Mouse (Mus musculus) CH12.LX (cell line): Measurements from ENCODE around the gene Spin1. TPM values are rescaled to one million over a fixed set of nuclear protein-coding genes. Genes with fewer than 3 reads are reported as not detected.
A peak's percentile ranks its signal among the peaks of the same experiment; 100 is the strongest.

ENCODE experiments used
- DNase-seq: peaks from one replicate; pipeline ENCODE4 v3.0.0-alpha.2; 2013; ENCODE audit errors: extremely low read depth
- H3K27ac ChIP-seq: 2 replicates; pipeline ENCODE4 v1.5.1; 2012; ENCODE audit warnings: low read depth, mild to moderate bottlenecking, control low read depth, moderate library complexity; ENCODE audit not compliant: insufficient read depth
- H3K27me3 ChIP-seq: replicated peaks from 2 replicates; pipeline ENCODE3; 2012; ENCODE audit warnings: inconsistent platforms
- H3K36me3 ChIP-seq, 2 experiments: replicated peaks in 1 of 2; 2 replicates each; pipeline versions ENCODE3 to v1.6.1; 2012; ENCODE audit warnings: inconsistent platforms in 1 of 2, low read length in 1 of 2, mild to moderate bottlenecking in 1 of 2, mixed read lengths in 1 of 2, moderate library complexity in 1 of 2; ENCODE audit not compliant: control insufficient read depth in 1 of 2, insufficient read depth in 1 of 2
- H3K4me1 ChIP-seq, 2 experiments: 2 replicates each; pipeline ENCODE4 v1.6.1; 2012; ENCODE audit warnings: inconsistent platforms in 1 of 2, moderate library complexity in 1 of 2; ENCODE audit not compliant: insufficient read depth in 2 of 2, control insufficient read depth in 1 of 2
- H3K4me2 ChIP-seq: 2 replicates; pipeline ENCODE4 v1.6.1; 2012; ENCODE audit warnings: low read depth, mild to moderate bottlenecking, control low read depth; ENCODE audit not compliant: poor library complexity, insufficient read depth, severe bottlenecking
- H3K4me3 ChIP-seq, 3 experiments: fragments of 150-350 bp in 1 of 3; sonication (generic) in 1 of 3; replicated peaks in 1 of 3; 2 replicates each; pipeline versions ENCODE3 to v1.5.1; 2011 to 2012; ENCODE audit warnings: low read depth in 2 of 3, low read length in 2 of 3, mild to moderate bottlenecking in 2 of 3, moderate library complexity in 2 of 3, control low read depth in 1 of 3, improper control_type of control experiment in 1 of 3, inconsistent platforms in 1 of 3, mixed read lengths in 1 of 3; ENCODE audit not compliant: poor library complexity in 1 of 3
- H3K79me2 ChIP-seq: replicated peaks from 2 replicates; pipeline ENCODE4 v1.6.1; 2012; ENCODE audit warnings: mild to moderate bottlenecking, moderate library complexity; ENCODE audit not compliant: control insufficient read depth, poor library complexity, insufficient read depth, severe bottlenecking; ENCODE audit errors: extremely low read depth
- H3K9ac ChIP-seq: 2 replicates; pipeline ENCODE4 v1.6.1; 2012; ENCODE audit warnings: low read depth, mild to moderate bottlenecking, control low read depth, moderate library complexity; ENCODE audit not compliant: insufficient read depth
- H3K9me3 ChIP-seq: replicated peaks from 2 replicates; pipeline ENCODE3; 2012; ENCODE audit warnings: low read length, inconsistent platforms, mixed read lengths
- BHLHE40 ChIP-seq: IDR thresholded peaks from 2 replicates; pipeline ENCODE4 v1.6.1; 2011; ENCODE audit warnings: mild to moderate bottlenecking, low read depth, low read length, improper control_type of control experiment
- CHD1 ChIP-seq: IDR thresholded peaks from 2 replicates; pipeline ENCODE4 v1.6.1; 2012; ENCODE audit warnings: low read depth, low read length, improper control_type of control experiment, inconsistent platforms
- CHD2 ChIP-seq: IDR thresholded peaks from 2 replicates; pipeline ENCODE4 v1.6.1; 2011; ENCODE audit warnings: low read length, improper control_type of control experiment
- E2F4 ChIP-seq: IDR thresholded peaks from 2 replicates; pipeline ENCODE4 v1.6.1; 2011; ENCODE audit warnings: low read depth, low read length, improper control_type of control experiment; ENCODE audit not compliant: insufficient replicate concordance
- ELF1 ChIP-seq: IDR thresholded peaks from 2 replicates; pipeline ENCODE4 v1.6.1; 2014; ENCODE audit warnings: low read depth, mild to moderate bottlenecking, inconsistent platforms, low read length, improper control_type of control experiment
- EP300 ChIP-seq: IDR thresholded peaks from 2 replicates; pipeline ENCODE4 v1.6.1; 2011; ENCODE audit warnings: low read length, improper control_type of control experiment
- ETS1 ChIP-seq: conservative IDR thresholded peaks from 2 replicates; pipeline ENCODE4 v1.6.1; 2012; ENCODE audit warnings: low read depth, mild to moderate bottlenecking, inconsistent platforms, low read length, improper control_type of control experiment, moderate library complexity
- HCFC1 ChIP-seq: IDR thresholded peaks from 2 replicates; pipeline ENCODE4 v1.6.1; 2012; ENCODE audit warnings: low read depth, mild to moderate bottlenecking, inconsistent platforms, low read length, improper control_type of control experiment
- JUN ChIP-seq: IDR thresholded peaks from 2 replicates; pipeline ENCODE4 v1.6.1; 2011; ENCODE audit warnings: low read depth, mild to moderate bottlenecking, low read length, improper control_type of control experiment, moderate library complexity; ENCODE audit not compliant: insufficient read depth
- JUND ChIP-seq: conservative IDR thresholded peaks from 2 replicates; pipeline ENCODE4 v1.6.1; 2011; ENCODE audit warnings: low read depth, low read length, improper control_type of control experiment
- KAT2A ChIP-seq: IDR thresholded peaks from 2 replicates; pipeline ENCODE4 v1.6.1; 2012; ENCODE audit warnings: low read length, improper control_type of control experiment, inconsistent platforms; ENCODE audit not compliant: insufficient replicate concordance
- MAFK ChIP-seq: IDR thresholded peaks from 2 replicates; pipeline ENCODE4 v1.6.1; 2011; ENCODE audit warnings: low read length, improper control_type of control experiment; ENCODE audit not compliant: insufficient replicate concordance
- MAX ChIP-seq: IDR thresholded peaks from 2 replicates; pipeline ENCODE4 v1.6.1; 2011; ENCODE audit warnings: low read length, improper control_type of control experiment
- MYC ChIP-seq: IDR thresholded peaks from 2 replicates; pipeline ENCODE4 v1.6.1; 2011; ENCODE audit warnings: low read depth, mild to moderate bottlenecking, improper control_type of control experiment, low read length
- NRF1 ChIP-seq: IDR thresholded peaks from 2 replicates; pipeline ENCODE4 v1.6.1; 2014; ENCODE audit warnings: low read depth, mild to moderate bottlenecking, inconsistent platforms, low read length, improper control_type of control experiment, moderate library complexity
- PAX5 ChIP-seq: IDR thresholded peaks from 2 replicates; pipeline ENCODE4 v1.6.1; 2012; ENCODE audit warnings: low read length, inconsistent platforms, mixed read lengths
- SIN3A ChIP-seq: IDR thresholded peaks from 2 replicates; pipeline ENCODE4 v1.6.1; 2012; ENCODE audit warnings: low read length, improper control_type of control experiment, inconsistent platforms
- TBP ChIP-seq: conservative IDR thresholded peaks from 2 replicates; pipeline ENCODE4 v1.6.1; 2011; ENCODE audit warnings: low read depth, low read length, improper control_type of control experiment
- UBTF ChIP-seq: IDR thresholded peaks from 2 replicates; pipeline ENCODE4 v1.6.1; 2012; ENCODE audit warnings: low read depth, mild to moderate bottlenecking, inconsistent platforms, low read length, improper control_type of control experiment, moderate library complexity
- USF2 ChIP-seq: conservative IDR thresholded peaks from 2 replicates; pipeline ENCODE4 v1.6.1; 2011; ENCODE audit warnings: low read depth, low read length, improper control_type of control experiment
- ZKSCAN1 ChIP-seq: IDR thresholded peaks from 2 replicates; pipeline ENCODE4 v1.6.1; 2012; ENCODE audit warnings: low read depth, inconsistent platforms, low read length, improper control_type of control experiment, borderline replicate concordance
- ZNF384 ChIP-seq: IDR thresholded peaks from 2 replicates; pipeline ENCODE4 v1.6.1; 2012; ENCODE audit warnings: low read depth, low read length, improper control_type of control experiment, inconsistent platforms
- dilution Hi-C: fragments of 300-500 bp; cut with MboI; formaldehyde crosslinking; loops from 2 replicates; pipeline ENCODE4 v1.14.3; 2020; ENCODE audit warnings: low sequenced_read_pairs; ENCODE audit not compliant: extremely low pct_unique_long_range_greater_than_20kb, extremely low pct_ligation_motif_present
- in situ Hi-C: fragments of 300-500 bp; cut with MboI; formaldehyde crosslinking; loops from 3 replicates; pipeline ENCODE4 v1.14.3; 2019; ENCODE audit warnings: low sequenced_read_pairs, low pct_ligation_motif_present, low pct_unique_long_range_greater_than_20kb, mixed read lengths
- polyA plus RNA-seq: library from polyadenylated mRNA; unstranded; fragments of >175 nt; gene quantifications from 2 replicates; pipeline ENCODE4 v1.2.1, GENCODE M21; 2012; ENCODE audit warnings: low read depth; ENCODE audit not compliant: insufficient read length
- total RNA-seq, 2 experiments: library from RNA; depleted of rRNA; stranded (reverse); fragments of 300-350 nt in 1 of 2; fragments of >200 nt in 1 of 2; gene quantifications; 2 replicates each; pipeline ENCODE4 v1.2.3; 2012 to 2014

Gene Spin1
- total and polyA plus RNA-seq, 3 experiments: 15.2 to 37.8 (median 25.4) TPM

DNA sequence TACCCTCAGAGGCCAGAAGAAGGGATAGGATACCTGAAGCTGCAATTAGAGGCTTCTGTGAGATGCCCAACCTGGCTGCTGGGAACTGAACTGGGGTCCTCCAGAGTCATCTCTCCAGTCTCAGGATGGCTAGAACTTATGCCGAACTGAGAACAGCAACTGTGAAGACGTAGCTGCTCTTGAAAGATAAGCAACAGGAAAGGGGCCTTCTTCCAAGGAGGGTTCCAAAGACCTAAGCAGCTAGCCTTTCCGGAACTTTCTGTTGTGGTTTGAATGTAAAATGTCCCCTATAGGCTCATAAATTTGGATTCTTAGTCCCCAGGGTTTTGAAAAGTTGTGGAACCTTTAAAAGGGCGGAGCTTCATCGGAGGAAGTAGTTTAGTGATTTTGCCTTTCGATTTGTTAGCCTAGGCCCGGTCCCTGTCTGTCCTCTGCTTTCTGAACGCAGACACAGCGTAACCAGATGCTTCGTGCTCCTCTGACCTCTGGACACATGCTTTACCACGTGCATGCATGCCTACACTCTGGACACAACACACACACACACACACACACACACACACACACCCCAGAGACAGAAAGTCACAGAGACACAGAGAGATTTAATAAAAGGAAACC, 29.5 kb upstream of the Spin1 start:
- in situ Hi-C loops: no loop called here
- Histone ChIP-seq H3K27me3 (no peaks in the 10 kb centered on the region), H3K4me3 (no peak overlapping the region), H3K9ac (no peak overlapping the region), H3K27ac (no peak overlapping the region), H3K9me3 (no peaks in the 10 kb centered on the region), H3K4me1 (peaks cover 17 to 52% of the 10 kb centered on the region in 2 experiments), H3K36me3 (no peaks in the 10 kb centered on the region), H3K4me2 (no peak overlapping the region), H3K79me2 (no peaks in the 10 kb centered on the region)
- TF ChIP-seq MAX: peak; percentile 24; the same call in 1 of the 2 replicates
- TF ChIP-seq USF2: no peak
- DNase-seq: peak; percentile 10
- dilution Hi-C loops: no loop called here

DNA sequence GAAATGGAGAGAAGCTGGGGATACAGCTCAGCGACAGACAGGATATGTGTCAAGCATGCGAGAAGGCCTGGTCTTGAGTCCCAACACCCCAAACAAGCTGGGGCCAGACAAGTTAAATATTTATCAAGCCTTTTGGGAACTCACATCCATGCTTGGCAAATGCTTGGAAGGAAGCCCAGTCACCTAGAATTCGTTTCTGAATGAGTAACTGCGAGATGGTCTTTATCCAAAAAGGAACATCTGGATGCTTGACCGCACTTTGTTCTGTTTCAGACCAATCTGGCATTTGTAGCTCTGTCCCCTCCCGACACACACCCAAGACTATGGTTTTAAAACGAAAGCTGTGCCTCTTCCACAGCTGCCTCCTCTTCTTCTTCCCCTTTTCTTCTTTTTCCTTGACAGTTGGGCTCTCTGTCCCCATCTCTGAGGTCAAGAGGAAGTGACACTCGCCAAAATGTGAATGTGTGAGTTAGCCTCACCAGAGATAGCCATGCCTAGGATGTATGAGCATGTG, 28.9 kb upstream of the Spin1 start:
- no peak overlapping the region for H3K4me2 ChIP-seq
- no peaks in the 10 kb centered on the region for H3K27me3 ChIP-seq
- no peaks in the 10 kb centered on the region for H3K9me3 ChIP-seq
- no peak overlapping the region for H3K27ac ChIP-seq
- peaks cover 17 to 52% of the 10 kb centered on the region in 2 experiments for H3K4me1 ChIP-seq
- H3K36me3 ChIP-seq: no peaks in the 10 kb centered on the region
- no peak for TF ChIP-seq ETS1
- TF ChIP-seq BHLHE40: peak; percentile 38; the same call in 1 of the 2 replicates
- TF ChIP-seq MYC: no peak
- TF ChIP-seq PAX5: no peak
- no peaks in the 10 kb centered on the region for H3K79me2 ChIP-seq
- dilution Hi-C loops (no loop called here), in situ Hi-C loops (no loop called here)
- H3K9ac ChIP-seq: no peak overlapping the region
- DNase-seq: peak; percentile 39
- no peak overlapping the region for H3K4me3 ChIP-seq

DNA sequence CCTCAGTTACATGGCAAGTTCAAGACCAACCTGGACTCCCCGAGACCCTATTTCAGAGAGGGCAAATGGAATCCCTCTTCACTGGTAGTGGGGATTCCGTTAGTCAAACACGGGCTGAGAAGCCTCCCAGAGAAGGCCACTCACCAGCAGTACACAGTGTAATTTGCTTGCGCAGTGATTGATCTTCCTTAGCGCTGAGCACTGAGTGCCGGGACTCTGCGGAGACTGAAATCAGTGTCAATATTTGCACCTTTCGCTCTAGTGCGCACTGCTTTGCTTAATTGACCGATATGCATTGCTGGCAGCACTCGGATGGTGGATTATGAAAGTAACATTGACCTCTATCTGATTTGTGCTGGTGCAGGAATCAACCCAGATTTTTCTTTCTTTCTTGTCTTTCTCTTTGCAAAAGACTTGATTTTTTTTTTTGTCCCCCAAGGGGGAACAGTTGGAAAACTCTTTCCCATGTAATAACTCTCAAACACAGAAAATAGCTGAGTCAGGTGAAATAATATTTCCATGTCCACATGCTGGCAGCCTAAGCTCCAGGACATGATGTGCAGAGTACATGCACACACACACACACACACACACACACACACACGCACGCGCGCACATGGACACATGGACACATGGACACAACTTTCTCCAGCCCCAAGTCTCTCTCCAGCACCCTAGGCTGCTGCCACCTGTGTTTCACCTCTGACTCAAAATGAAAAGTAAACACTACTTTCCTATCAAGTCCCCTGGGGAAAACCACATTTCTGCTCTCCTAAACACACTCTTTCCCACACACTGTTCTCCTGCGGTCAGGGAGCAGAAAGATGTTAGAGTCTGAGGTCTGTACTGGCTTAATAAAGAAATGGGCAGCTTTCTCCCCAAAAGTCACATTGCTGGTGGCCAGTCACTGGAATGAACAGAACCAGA, 27.5 kb upstream of the Spin1 start:
- H3K27ac ChIP-seq: no peak overlapping the region
- H3K4me3 ChIP-seq: no peak overlapping the region
- no peak overlapping the region for H3K4me2 ChIP-seq
- in situ Hi-C loops: no loop called here
- H3K36me3 ChIP-seq: no peaks in the 10 kb centered on the region
- H3K9me3 ChIP-seq: no peaks in the 10 kb centered on the region
- no peaks in the 10 kb centered on the region for H3K27me3 ChIP-seq
- dilution Hi-C loops: no loop called here
- no peaks in the 10 kb centered on the region for H3K79me2 ChIP-seq
- no peak overlapping the region for H3K9ac ChIP-seq
- peak; percentile 61 for DNase-seq
- H3K4me1 ChIP-seq: peaks cover 17 to 52% of the 10 kb centered on the region in 2 experiments
- TF ChIP-seq ZNF384: no peak
- TF ChIP-seq MAFK: peak; percentile 77; the same call in 1 of the 2 replicates
- TF ChIP-seq JUN: 0 out of 2 replicates have a peak, but pooled peaks have one; percentile 55
- no peak for TF ChIP-seq HCFC1
- no peak for TF ChIP-seq ZKSCAN1
- no peak for TF ChIP-seq KAT2A
- TF ChIP-seq CHD2: no peak
- TF ChIP-seq ETS1: peak; percentile 40; the same call in 1 of the 2 replicates
- TF ChIP-seq JUND: peak; percentile 80
- TF ChIP-seq CHD1: no peak
- no peak for TF ChIP-seq NRF1
- peak; percentile 84 for TF ChIP-seq EP300
- no peak for TF ChIP-seq SIN3A
- no peak for TF ChIP-seq ELF1
- TF ChIP-seq UBTF: no peak
- no peak for TF ChIP-seq PAX5
- peak; percentile 80 for TF ChIP-seq MYC
- no peak for TF ChIP-seq E2F4
- no peak for TF ChIP-seq TBP
